Mouse (Mus musculus) right cerebral cortex, postnatal 14 days (tissue): ENCODE data around the gene Rps6.
"Not testable (repeated sequence)": the region's sequence is repeated elsewhere in the genome, so short reads cannot be mapped to it uniquely, and the experiment has no call there.

ENCODE experiments used
- DNase-seq: peaks from one replicate; pipeline ENCODE4 v3.0.0; 2022

The Rps6 gene

GRCm38 (mm10) chr4:86851331-86851730 lies 5.9 kb downstream of the Rps6 start:
- DNase-seq: no peak

GRCm38 (mm10) chr4:86847246-86847645 lies 10.0 kb downstream of the Rps6 start:
- no peak for DNase-seq

GRCm38 (mm10) chr4:86845384-86845783 lies 11.8 kb downstream of the Rps6 start:
- no peak for DNase-seq

GRCm38 (mm10) chr4:86841141-86841540 lies 16.1 kb downstream of the Rps6 start:
- not testable (repeated sequence) for DNase-seq

GRCm38 (mm10) chr4:86831896-86832295 lies 25.3 kb downstream of the Rps6 start:
- no peak for DNase-seq

GRCm38 (mm10) chr4:86825143-86825542 lies 32.1 kb downstream of the Rps6 start:
- DNase-seq: no peak

- peak; percentile 59 for DNase-seq
These were observed 34.0 kb downstream of the Rps6 start for GRCm38 (mm10) chr4:86823169-86823568.

GRCm38 (mm10) chr4:86814850-86815249 lies 42.4 kb downstream of the Rps6 start:
- no peak for DNase-seq

- no peak for DNase-seq
These were observed 46.6 kb downstream of the Rps6 start for GRCm38 (mm10) chr4:86810604-86811003.
